Mouse (Mus musculus) stomach, embryonic 16.5 days (tissue): ENCODE measurements around the gene Ppp4r4. TPM values are rescaled to one million over a fixed set of nuclear protein-coding genes. Genes with fewer than 3 reads are reported as not detected.

Experiments
- ATAC-seq: fragments of 200-750 bp; cut with Nextera tagmentation; 2 replicates; pipeline ENCODE4 v1.8.0; 2017; ENCODE audit warnings: moderate number of reproducible peaks, moderate TSS enrichment; ENCODE audit not compliant: insufficient read depth, low FRiP score
- H3K27ac ChIP-seq: fragments of 300-500 bp; sonication (generic); 2 replicates; pipeline ENCODE4 v1.5.1; 2014; ENCODE audit warnings: low read length
- H3K27me3 ChIP-seq: fragments of 300-500 bp; sonication (generic); 2 replicates; pipeline ENCODE4 v1.6.1; 2014; ENCODE audit warnings: low read length, control low read depth, mixed read lengths; ENCODE audit not compliant: control insufficient read depth, insufficient read depth
- H3K36me3 ChIP-seq: fragments of 300-500 bp; sonication (generic); 2 replicates; pipeline ENCODE4 v1.6.1; 2014; ENCODE audit warnings: low read length; ENCODE audit not compliant: control insufficient read depth, insufficient read depth
- H3K4me1 ChIP-seq: fragments of 300-500 bp; sonication (generic); 2 replicates; pipeline ENCODE4 v1.6.1; 2014; ENCODE audit warnings: low read length, control low read depth, mixed read lengths; ENCODE audit not compliant: control insufficient read depth, insufficient read depth
- H3K4me2 ChIP-seq: fragments of 300-500 bp; sonication (generic); 2 replicates; pipeline ENCODE4 v1.6.1; 2014; ENCODE audit warnings: low read depth, low read length, mixed read lengths
- H3K4me3 ChIP-seq: fragments of 300-500 bp; sonication (generic); replicated peaks from 2 replicates; pipeline ENCODE4 v1.5.1; 2014; ENCODE audit warnings: mild to moderate bottlenecking, low read length
- H3K9ac ChIP-seq: fragments of 300-500 bp; sonication (generic); 2 replicates; pipeline ENCODE4 v1.6.1; 2014; ENCODE audit warnings: low read length
- H3K9me3 ChIP-seq: fragments of 300-500 bp; sonication (generic); replicated peaks from 2 replicates; pipeline ENCODE4 v1.6.1; 2016; ENCODE audit warnings: low read length, control low read depth; ENCODE audit not compliant: control insufficient read depth
- WGBS: fragments of 180-500 bp; shearing (Covaris S2); extraction: QIAGEN DNeasy Blood & Tissue Kit; methylation state at CpG from one replicate; pipeline ENCODE4 v1.1.7; 2014; 5-methylcytosine and 5-hydroxymethylcytosine counted together
- polyA plus RNA-seq: library from polyadenylated mRNA; unstranded; fragments of >200 nt; fragmentation: Nextera tagmentation; extraction: Ambion mirVana; gene quantifications from 2 replicates; pipeline ENCODE4 v1.2.1, GENCODE M21; 2015

The Ppp4r4 gene
- polyA plus RNA-seq, 1 experiment from 2014 or later = 1.1 TPM

- Histone ChIP-seq H3K27ac (no peak overlapping the region), H3K36me3 (no peaks in the 10 kb centered on the region), H3K4me3 (no peak overlapping the region), H3K4me2 (no peak overlapping the region), H3K9me3 (no peaks in the 10 kb centered on the region), H3K9ac (no peak overlapping the region), H3K4me1 (no peaks in the 10 kb centered on the region), H3K27me3 (no peaks in the 10 kb centered on the region)
- 73% methylated on average over 4 of the region's 4 CpGs for WGBS
- no peak for ATAC-seq
These were observed 16.4 kb upstream of the Ppp4r4 start for GRCm38 (mm10) chr12:103515638-103516037.

GRCm38 (mm10) chr12:103518640-103519039 is 13.4 kb upstream of the Ppp4r4 start:
- ATAC-seq = no peak
- Histone ChIP-seq H3K4me1 (no peaks in the 10 kb centered on the region), H3K27ac (no peak overlapping the region), H3K4me3 (no peak overlapping the region), H3K27me3 (no peaks in the 10 kb centered on the region), H3K9me3 (no peaks in the 10 kb centered on the region), H3K9ac (no peak overlapping the region), H3K4me2 (no peak overlapping the region), H3K36me3 (no peaks in the 10 kb centered on the region)
- 79% methylated on average over 6 of the region's 6 CpGs for WGBS

- H3K27ac ChIP-seq = no peak overlapping the region
- no peak overlapping the region for H3K9ac ChIP-seq
- H3K27me3 ChIP-seq = no peaks in the 10 kb centered on the region
- H3K9me3 ChIP-seq = no peaks in the 10 kb centered on the region
- peaks cover 6% of the 10 kb centered on the region for H3K4me1 ChIP-seq
- H3K4me3 ChIP-seq = no peak overlapping the region
- 72% methylated on average over 2 of the region's 2 CpGs for WGBS
- H3K36me3 ChIP-seq = no peaks in the 10 kb centered on the region
- no peak for ATAC-seq
- H3K4me2 ChIP-seq = no peak overlapping the region
These were observed 1.5 kb upstream of the Ppp4r4 start for GRCm38 (mm10) chr12:103530596-103530995.

GRCm38 (mm10) chr12:103532649-103533395 is 739 bp downstream of the Ppp4r4 start:
- ATAC-seq = peak; percentile 14; the same call in 1 of the 2 replicates
- peak overlapping the region; percentile 78 for H3K9ac ChIP-seq
- H3K4me3 ChIP-seq = peak overlapping the region; percentile 65
- H3K36me3 ChIP-seq = no peaks in the 10 kb centered on the region
- H3K27me3 ChIP-seq = no peaks in the 10 kb centered on the region
- H3K27ac ChIP-seq = no peak overlapping the region
- peaks cover 6% of the 10 kb centered on the region for H3K4me1 ChIP-seq
- WGBS = 2% methylated on average over 44 of the region's 44 CpGs
- H3K4me2 ChIP-seq = peak overlapping the region; percentile 100
- H3K9me3 ChIP-seq = no peaks in the 10 kb centered on the region

- Histone ChIP-seq H3K36me3 (no peaks in the 10 kb centered on the region), H3K27me3 (no peaks in the 10 kb centered on the region), H3K4me3 (no peak overlapping the region), H3K9ac (no peak overlapping the region), H3K9me3 (no peaks in the 10 kb centered on the region), H3K4me2 (no peak overlapping the region), H3K4me1 (no peaks in the 10 kb centered on the region), H3K27ac (no peak overlapping the region)
- 63% methylated on average over 4 of the region's 4 CpGs for WGBS
- ATAC-seq = no peak
These were observed 8.3 kb downstream of the Ppp4r4 start for GRCm38 (mm10) chr12:103540429-103540828.

GRCm38 (mm10) chr12:103543351-103543750 is 11.3 kb downstream of the Ppp4r4 start:
- ATAC-seq = no peak
- WGBS = 74% methylated on average over 2 of the region's 2 CpGs
- no peak overlapping the region for H3K27ac ChIP-seq
- H3K4me2 ChIP-seq = no peak overlapping the region
- H3K36me3 ChIP-seq = no peaks in the 10 kb centered on the region
- no peaks in the 10 kb centered on the region for H3K27me3 ChIP-seq
- no peak overlapping the region for H3K9ac ChIP-seq
- no peaks in the 10 kb centered on the region for H3K9me3 ChIP-seq
- H3K4me3 ChIP-seq = no peak overlapping the region
- no peaks in the 10 kb centered on the region for H3K4me1 ChIP-seq

- H3K4me2 ChIP-seq = no peak overlapping the region
- no peaks in the 10 kb centered on the region for H3K4me1 ChIP-seq
- H3K27me3 ChIP-seq = no peaks in the 10 kb centered on the region
- ATAC-seq = no peak
- no peaks in the 10 kb centered on the region for H3K9me3 ChIP-seq
- H3K36me3 ChIP-seq = no peaks in the 10 kb centered on the region
- no peak overlapping the region for H3K27ac ChIP-seq
- no peak overlapping the region for H3K4me3 ChIP-seq
- H3K9ac ChIP-seq = no peak overlapping the region
- 7% methylated on average over 3 of the region's 3 CpGs for WGBS
These were observed 12.1 kb downstream of the Ppp4r4 start for GRCm38 (mm10) chr12:103544213-103544612.

GRCm38 (mm10) chr12:103547438-103547837 is 15.4 kb downstream of the Ppp4r4 start:
- no peaks in the 10 kb centered on the region for H3K9me3 ChIP-seq
- H3K4me3 ChIP-seq = no peak overlapping the region
- no peak for ATAC-seq
- no peak overlapping the region for H3K9ac ChIP-seq
- H3K36me3 ChIP-seq = no peaks in the 10 kb centered on the region
- 45% methylated on average over 2 of the region's 2 CpGs for WGBS
- no peak overlapping the region for H3K4me2 ChIP-seq
- H3K27ac ChIP-seq = no peak overlapping the region
- H3K4me1 ChIP-seq = no peaks in the 10 kb centered on the region
- no peaks in the 10 kb centered on the region for H3K27me3 ChIP-seq

- 67% methylated on average over 4 of the region's 4 CpGs for WGBS
- no peaks in the 10 kb centered on the region for H3K27me3 ChIP-seq
- no peak overlapping the region for H3K27ac ChIP-seq
- ATAC-seq = no peak; the same call in 1 of the 2 replicates
- H3K9ac ChIP-seq = no peak overlapping the region
- no peaks in the 10 kb centered on the region for H3K9me3 ChIP-seq
- H3K4me2 ChIP-seq = no peak overlapping the region
- no peaks in the 10 kb centered on the region for H3K36me3 ChIP-seq
- H3K4me1 ChIP-seq = no peaks in the 10 kb centered on the region
- H3K4me3 ChIP-seq = no peak overlapping the region
These were observed 16.4 kb downstream of the Ppp4r4 start for GRCm38 (mm10) chr12:103548526-103548925.
